Mouse (Mus musculus) E14TG2a.4 (cell line): ENCODE data around the gene Xylt1.

Experiments
- CTCF ChIP-seq: conservative IDR thresholded peaks from 2 replicates; pipeline ENCODE4 v1.5.1; 2014; ENCODE audit warnings: low read length
- NANOG ChIP-seq: IDR thresholded peaks from 2 replicates; pipeline ENCODE4 v1.6.1; 2014; ENCODE audit warnings: borderline replicate concordance, low read length, mixed read lengths
- POU5F1 ChIP-seq: IDR thresholded peaks from 2 replicates; pipeline ENCODE4 v1.6.1; 2014; ENCODE audit warnings: low read length, borderline replicate concordance

DNA sequence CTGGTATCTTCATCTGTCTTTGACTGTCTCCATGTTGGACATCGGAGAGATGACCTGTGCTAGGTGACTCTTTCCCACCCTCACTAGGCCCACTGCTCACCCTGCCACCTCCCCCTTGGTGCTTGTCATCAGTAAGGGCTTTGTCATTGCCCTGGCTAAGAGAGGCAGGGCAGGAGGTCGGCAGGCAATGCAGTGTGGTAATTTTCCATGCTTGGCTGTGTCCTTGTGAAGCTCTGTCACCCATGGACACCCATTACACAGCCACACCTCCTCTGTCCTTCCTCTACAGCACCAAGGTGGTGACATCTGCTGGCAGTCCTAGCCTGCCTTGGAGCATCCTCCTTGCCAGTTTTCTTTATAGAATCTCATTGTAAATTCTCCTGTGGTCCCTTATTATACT, 101.9 kb downstream of the Xylt1 start:
- TF ChIP-seq CTCF: no peak
- no peak for TF ChIP-seq NANOG
- no peak for TF ChIP-seq POU5F1
